Mouse (Mus musculus) lung, postnatal 10 days (tissue): ENCODE results near the gene Car12.
A peak's percentile ranks its signal among the peaks of the same experiment; 100 is the strongest.

Experiments used
- DNase-seq: peaks from one replicate; pipeline ENCODE4 v3.0.0; 2021

The Car12 gene

GRCm38 (mm10) chr9:66713135-66714021 lies at the start of gene Car12:
Gene Car12 (plus strand): TSS chr9:66713686.
- peak; percentile 21 for DNase-seq

GRCm38 (mm10) chr9:66663764-66664163 lies 49.7 kb upstream of the Car12 start:
- no peak for DNase-seq

GRCm38 (mm10) chr9:66664561-66664960 lies 48.9 kb upstream of the Car12 start:
- DNase-seq: no peak

GRCm38 (mm10) chr9:66666153-66666552 lies 47.3 kb upstream of the Car12 start:
- no peak for DNase-seq

GRCm38 (mm10) chr9:66667046-66667445 lies 46.4 kb upstream of the Car12 start:
- no peak for DNase-seq

- DNase-seq: no peak
These were observed 45.6 kb upstream of the Car12 start for GRCm38 (mm10) chr9:66667868-66668267.

- DNase-seq: no peak
These were observed 43.9 kb upstream of the Car12 start for GRCm38 (mm10) chr9:66669561-66670078.

GRCm38 (mm10) chr9:66673771-66674170 lies 39.7 kb upstream of the Car12 start:
- no peak for DNase-seq

- DNase-seq: no peak
These were observed 37.9 kb upstream of the Car12 start for GRCm38 (mm10) chr9:66675566-66675965.

- peak; percentile 36 for DNase-seq
These were observed 33.4 kb upstream of the Car12 start for GRCm38 (mm10) chr9:66680102-66680501.

GRCm38 (mm10) chr9:66682822-66683221 lies 30.7 kb upstream of the Car12 start:
- DNase-seq: no peak

- DNase-seq: no peak
These were observed 27.8 kb upstream of the Car12 start for GRCm38 (mm10) chr9:66685730-66686129.

- DNase-seq: no peak
These were observed 25.8 kb upstream of the Car12 start for GRCm38 (mm10) chr9:66687713-66688112.

- no peak for DNase-seq
These were observed 21.7 kb upstream of the Car12 start for GRCm38 (mm10) chr9:66691683-66692305.

- peak; percentile 20 for DNase-seq
These were observed 15.9 kb upstream of the Car12 start for GRCm38 (mm10) chr9:66697355-66698140.

GRCm38 (mm10) chr9:66699748-66700147 lies 13.7 kb upstream of the Car12 start:
- DNase-seq: no peak

- DNase-seq: no peak
These were observed 10.5 kb upstream of the Car12 start for GRCm38 (mm10) chr9:66703002-66703401.

GRCm38 (mm10) chr9:66705354-66705753 lies 8.1 kb upstream of the Car12 start:
- DNase-seq: no peak

GRCm38 (mm10) chr9:66705766-66706165 lies 7.7 kb upstream of the Car12 start:
- peak; percentile 89 for DNase-seq

GRCm38 (mm10) chr9:66708054-66708772 lies 5.3 kb upstream of the Car12 start:
- DNase-seq: no peak

GRCm38 (mm10) chr9:66708816-66709555 lies 4.5 kb upstream of the Car12 start:
- DNase-seq: no peak

GRCm38 (mm10) chr9:66710626-66711025 lies 2.9 kb upstream of the Car12 start:
- peak; percentile 37 for DNase-seq
